26 mouse cellular contexts compared by ENCODE assay signal in the genomic region with DNA sequence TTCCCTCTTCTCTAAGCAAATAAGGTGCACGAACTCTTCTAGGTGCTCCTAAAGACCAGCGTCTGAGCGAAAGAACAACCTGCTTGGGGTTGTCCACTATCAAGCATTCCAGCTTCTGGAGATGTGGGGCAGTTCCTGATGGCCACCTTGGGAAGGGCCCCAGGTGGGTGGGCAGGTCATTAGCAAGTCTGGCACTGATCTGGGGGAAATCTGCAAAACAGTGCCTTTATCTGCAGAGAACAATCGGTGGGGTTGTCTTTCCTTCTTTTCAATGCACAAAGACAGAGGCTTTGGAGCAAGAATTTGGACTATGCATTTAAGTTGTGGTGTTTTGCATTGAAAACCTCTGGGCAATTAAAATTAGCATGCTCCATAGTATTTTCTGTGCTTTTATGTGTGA. TPM values are rescaled to one million over a fixed set of nuclear protein-coding genes. Genes with fewer than 3 reads are reported as not detected.
DNase-seq lines count a peak whose midpoint lies in the region; ATAC-seq lines count a peak whose summit lies in the region.
"Had no signal": no experiment of that assay in that cellular context is flagged by ENCODE, and none has a peak within 500 bp of the region (broad histone marks: within the 10 kb centered on the region; RNA-seq: fewer than 3 reads in every experiment).

No protein-coding gene starts in this region.

- H3K36me3 ChIP-seq in hindbrain, embryonic 10.5 days = no peaks in the 10 kb centered on the region
- no peaks in the 10 kb centered on the region for H3K36me3 ChIP-seq in hindbrain, embryonic 16.5 days (ENCODE audit: control insufficient read depth, insufficient read depth, low read length)
- H3K36me3 ChIP-seq in neural tube, embryonic 11.5 days (ENCODE audit: control insufficient read depth, insufficient read depth, low read length) = no peaks in the 10 kb centered on the region
- H3K36me3 ChIP-seq in limb, embryonic 13.5 days = no peaks in the 10 kb centered on the region
- H3K36me3 ChIP-seq: embryonic facial prominence, embryonic 15.5 days; hindbrain, embryonic 15.5 days had no signal

- no peaks in the 10 kb centered on the region for H3K9me3 ChIP-seq in hindbrain, embryonic 10.5 days
- H3K9me3 ChIP-seq in hindbrain, embryonic 16.5 days (ENCODE audit: control insufficient read depth, low read length) = no peaks in the 10 kb centered on the region
- H3K9me3 ChIP-seq in neural tube, embryonic 11.5 days (ENCODE audit: control insufficient read depth, low read length) = no peaks in the 10 kb centered on the region
- no peaks in the 10 kb centered on the region for H3K9me3 ChIP-seq in limb, embryonic 13.5 days
- H3K9me3 ChIP-seq: embryonic facial prominence, embryonic 15.5 days; hindbrain, embryonic 15.5 days had no signal

- DNase-seq in hindbrain, embryonic 10.5 days (ENCODE audit: low spot score) = no peak
- DNase-seq in neural tube, embryonic 11.5 days (ENCODE audit: low spot score) = peak; percentile 17
- DNase-seq in neural tube, embryonic 10.5 days (ENCODE audit: extremely low spot score, low spot score) = no peak
- no peak for DNase-seq in ovary, postnatal 14 days (ENCODE audit: low spot score)
- DNase-seq in gastrocnemius, postnatal 25 days = no peak
- DNase-seq: adrenal gland, postnatal 25 days; cerebellum, adult 11-12 months; heart, postnatal 10 days; kidney, adult 11 months; layer of hippocampus, postnatal 36 days; liver; right cerebral cortex, postnatal 25 days; thymus, postnatal 36 days had no signal

- H3K4me2 ChIP-seq in hindbrain, embryonic 16.5 days (ENCODE audit: low read length) = no peak overlapping the region
- no peak overlapping the region for H3K4me2 ChIP-seq in neural tube, embryonic 11.5 days (ENCODE audit: low read depth)
- H3K4me2 ChIP-seq in limb, embryonic 13.5 days (replicated peaks) = peak overlapping the region; percentile 63

- peak overlapping the region; percentile 86; the same call in 1 of the 2 replicates for H3K27ac ChIP-seq in hindbrain, embryonic 10.5 days
- H3K27ac ChIP-seq in hindbrain, embryonic 16.5 days (ENCODE audit: low read depth, low read length) = no peak overlapping the region
- no peak overlapping the region for H3K27ac ChIP-seq in neural tube, embryonic 11.5 days (ENCODE audit: low read depth, low read length)
- H3K27ac ChIP-seq in limb, embryonic 13.5 days = no peak overlapping the region
- H3K27ac ChIP-seq: embryonic facial prominence, embryonic 15.5 days; kidney, postnatal 0 days had no signal

- WGBS in hindbrain, embryonic 10.5 days = 26% methylated on average over 4 of the region's 4 CpGs
- WGBS in hindbrain, embryonic 16.5 days = 26% methylated on average over 4 of the region's 4 CpGs
- WGBS in neural tube, embryonic 11.5 days = 29% methylated on average over 4 of the region's 4 CpGs
- 38% methylated on average over 4 of the region's 4 CpGs for WGBS in limb, embryonic 13.5 days

- ATAC-seq in hindbrain, embryonic 16.5 days = no peak
- no peak for ATAC-seq in neural tube, embryonic 11.5 days (ENCODE audit: insufficient read depth, low FRiP score, low TSS enrichment)
- ATAC-seq in limb, embryonic 13.5 days (ENCODE audit: low FRiP score, low read depth) = no peak
- ATAC-seq: lung, postnatal 0 days; Patski had no signal

- no peak overlapping the region for H3K9ac ChIP-seq in hindbrain, embryonic 16.5 days (ENCODE audit: low read depth, low read length)
- no peak overlapping the region for H3K9ac ChIP-seq in neural tube, embryonic 11.5 days (ENCODE audit: low read length)
- no peak overlapping the region for H3K9ac ChIP-seq in limb, embryonic 13.5 days
- H3K9ac ChIP-seq: embryonic facial prominence, embryonic 15.5 days; hindbrain, embryonic 15.5 days had no signal

- H3K27me3 ChIP-seq in hindbrain, embryonic 10.5 days (ENCODE audit: insufficient read depth, poor library complexity, severe bottlenecking) = peaks cover 29% of the 10 kb centered on the region
- H3K27me3 ChIP-seq in hindbrain, embryonic 16.5 days (replicated peaks; ENCODE audit: control insufficient read depth, insufficient read depth, low read length) = no peaks in the 10 kb centered on the region
- no peaks in the 10 kb centered on the region for H3K27me3 ChIP-seq in neural tube, embryonic 11.5 days (ENCODE audit: control insufficient read depth, insufficient read depth, low read length)
- H3K27me3 ChIP-seq in limb, embryonic 13.5 days = peaks cover 10% of the 10 kb centered on the region; the same call in 1 of the 2 replicates

- peaks cover 13% of the 10 kb centered on the region; the same call in 1 of the 2 replicates for H3K4me1 ChIP-seq in hindbrain, embryonic 10.5 days (replicated peaks)
- no peaks in the 10 kb centered on the region for H3K4me1 ChIP-seq in hindbrain, embryonic 16.5 days (ENCODE audit: control insufficient read depth, insufficient read depth, low read depth, low read length)
- no peaks in the 10 kb centered on the region for H3K4me1 ChIP-seq in neural tube, embryonic 11.5 days (ENCODE audit: control insufficient read depth, insufficient read depth, low read length)
- no peaks in the 10 kb centered on the region for H3K4me1 ChIP-seq in limb, embryonic 13.5 days
- H3K4me1 ChIP-seq: embryonic facial prominence, embryonic 15.5 days; hindbrain, embryonic 15.5 days had no signal

- H3K4me3 ChIP-seq in hindbrain, embryonic 10.5 days = no peak overlapping the region
- no peak overlapping the region for H3K4me3 ChIP-seq in hindbrain, embryonic 16.5 days (ENCODE audit: low read length)
- no peak overlapping the region for H3K4me3 ChIP-seq in neural tube, embryonic 11.5 days (ENCODE audit: low read depth, low read length)
- no peak overlapping the region for H3K4me3 ChIP-seq in limb, embryonic 13.5 days

RNA-seq across cellular contexts. Expression of a gene that starts 17.2 kb away (rescaled TPM):
- 16.1 and 20.1 TPM in 2 replicates for polyA plus RNA-seq in hindbrain, embryonic 10.5 days (2016; fragmentation: Nextera tagmentation; extraction: Ambion mirVana)
- polyA plus RNA-seq in hindbrain, embryonic 16.5 days (2015; fragmentation: Nextera tagmentation; extraction: Ambion mirVana) = 15.8 and 20.5 TPM in 2 replicates
- polyA plus RNA-seq in neural tube, embryonic 11.5 days (2014; fragmentation: Nextera tagmentation; extraction: Ambion mirVana) = 17.6 and 19.3 TPM in 2 replicates
- 8.6 and 9.1 TPM in 2 replicates for polyA plus RNA-seq in limb, embryonic 13.5 days (2015; fragmentation: Nextera tagmentation; extraction: Ambion mirVana)
- total RNA-seq in gastrocnemius, postnatal 25 days (2021) = not detected
- total RNA-seq: adrenal gland, postnatal 25 days; granulocyte monocyte progenitor cell, adult 5-6 weeks; heart, postnatal 10 days; neutrophil, adult 5-6 weeks had no signal
- polyA plus RNA-seq: heart, embryonic 11.5 days; kidney, postnatal 0 days; liver, embryonic 16.5 days; lung, postnatal 0 days; Patski; spleen, adult 2 months; stomach, embryonic 14.5 days had no signal
